Mouse (Mus musculus) embryo, embryonic 11.5 days (tissue): ENCODE results near the gene Rasa4.
"Not testable (repeated sequence)": the region's sequence is repeated elsewhere in the genome, so short reads cannot be mapped to it uniquely, and the experiment has no call there.

Experiments used
- DNase-seq: peaks from one replicate; pipeline ENCODE4 v3.0.0-alpha.2; 2012; ENCODE audit warnings: low read depth, low spot score

Gene Rasa4

GRCm38 (mm10) chr5:136066404-136067148 lies 17.1 kb upstream of the Rasa4 start:
- not testable (repeated sequence) for DNase-seq

- DNase-seq, result no peak
These were observed 14.3 kb upstream of the Rasa4 start for GRCm38 (mm10) chr5:136069411-136069810.

- no peak for DNase-seq
These were observed 10.7 kb upstream of the Rasa4 start for GRCm38 (mm10) chr5:136073051-136073450.

GRCm38 (mm10) chr5:136073526-136073925 lies 10.2 kb upstream of the Rasa4 start:
- no peak for DNase-seq

- DNase-seq, result no peak
These were observed 8.6 kb upstream of the Rasa4 start for GRCm38 (mm10) chr5:136075076-136075475.

GRCm38 (mm10) chr5:136076284-136076683 lies 7.4 kb upstream of the Rasa4 start:
- DNase-seq, result no peak

- DNase-seq, result no peak
These were observed 6.6 kb upstream of the Rasa4 start for GRCm38 (mm10) chr5:136077001-136077550.

GRCm38 (mm10) chr5:136078136-136078535 lies 5.6 kb upstream of the Rasa4 start:
- no peak for DNase-seq

- DNase-seq, result no peak
These were observed 1.4 kb upstream of the Rasa4 start for GRCm38 (mm10) chr5:136082345-136082744.

- DNase-seq, result no peak
These were observed 597 bp downstream of the Rasa4 start for GRCm38 (mm10) chr5:136084144-136084881.

GRCm38 (mm10) chr5:136084891-136085651 lies 1.4 kb downstream of the Rasa4 start:
- peak; percentile 17 for DNase-seq

- no peak for DNase-seq
These were observed 2.6 kb downstream of the Rasa4 start for GRCm38 (mm10) chr5:136086290-136086689.

GRCm38 (mm10) chr5:136088821-136089575 lies 5.3 kb downstream of the Rasa4 start:
- DNase-seq, result no peak

GRCm38 (mm10) chr5:136091927-136092326 lies 8.2 kb downstream of the Rasa4 start:
- DNase-seq, result no peak

- DNase-seq, result no peak
These were observed 10.7 kb downstream of the Rasa4 start for GRCm38 (mm10) chr5:136094249-136095010.

GRCm38 (mm10) chr5:136095089-136095488 lies 11.4 kb downstream of the Rasa4 start:
- DNase-seq, result no peak

- DNase-seq, result no peak
These were observed 14.8 kb downstream of the Rasa4 start for GRCm38 (mm10) chr5:136098536-136098935.

- DNase-seq, result peak; percentile 67
These were observed 18.5 kb downstream of the Rasa4 start for GRCm38 (mm10) chr5:136102099-136102820.

- DNase-seq, result peak; percentile 17
These were observed 20.8 kb downstream of the Rasa4 start for GRCm38 (mm10) chr5:136104511-136104910.

- DNase-seq, result no peak
These were observed 24.8 kb downstream of the Rasa4 start for GRCm38 (mm10) chr5:136108486-136108885.
